Mouse (Mus musculus) heart, embryonic 10.5 days (tissue): ENCODE measurements around the gene Cox5b. TPM values are rescaled to one million over a fixed set of nuclear protein-coding genes. Genes with fewer than 3 reads are reported as not detected.

Source experiments
- DNase-seq: peaks from one replicate; pipeline ENCODE4 v3.0.0-alpha.2; 2017; ENCODE audit warnings: low spot score
- H3K27ac ChIP-seq: fragments of 300-500 bp; sonication (generic); 2 replicates; pipeline ENCODE4 v1.5.1; 2016; ENCODE audit warnings: mild to moderate bottlenecking
- H3K27me3 ChIP-seq: fragments of 300-500 bp; sonication (generic); 2 replicates; pipeline ENCODE4 v1.6.1; 2016; ENCODE audit warnings: mild to moderate bottlenecking; ENCODE audit not compliant: poor library complexity, insufficient read depth, severe bottlenecking
- H3K36me3 ChIP-seq: fragments of 300-500 bp; sonication (generic); 2 replicates; pipeline ENCODE4 v1.6.1; 2016; ENCODE audit warnings: mild to moderate bottlenecking, moderate library complexity
- H3K4me1 ChIP-seq: fragments of 300-500 bp; sonication (generic); 2 replicates; pipeline ENCODE4 v1.6.1; 2016; ENCODE audit warnings: mild to moderate bottlenecking
- H3K4me3 ChIP-seq: fragments of 300-500 bp; sonication (generic); 2 replicates; pipeline ENCODE4 v1.5.1; 2016; ENCODE audit warnings: mild to moderate bottlenecking, moderate library complexity
- H3K9me3 ChIP-seq: fragments of 300-500 bp; sonication (generic); 2 replicates; pipeline ENCODE4 v1.6.1; 2016; ENCODE audit warnings: mild to moderate bottlenecking, moderate library complexity
- WGBS: fragments of 180-500 bp; shearing (Covaris S2); methylation state at CpG from one replicate; pipeline ENCODE4 v1.1.7; 2016; 5-methylcytosine and 5-hydroxymethylcytosine counted together
- polyA plus RNA-seq: library from polyadenylated mRNA; unstranded; fragments of >200 nt; fragmentation: Nextera tagmentation; extraction: Ambion mirVana; gene quantifications from 2 replicates; pipeline ENCODE4 v1.2.1, GENCODE M21; 2016

Gene Cox5b
- polyA plus RNA-seq, result 894 and 1,099 TPM in 2 replicates

DNA sequence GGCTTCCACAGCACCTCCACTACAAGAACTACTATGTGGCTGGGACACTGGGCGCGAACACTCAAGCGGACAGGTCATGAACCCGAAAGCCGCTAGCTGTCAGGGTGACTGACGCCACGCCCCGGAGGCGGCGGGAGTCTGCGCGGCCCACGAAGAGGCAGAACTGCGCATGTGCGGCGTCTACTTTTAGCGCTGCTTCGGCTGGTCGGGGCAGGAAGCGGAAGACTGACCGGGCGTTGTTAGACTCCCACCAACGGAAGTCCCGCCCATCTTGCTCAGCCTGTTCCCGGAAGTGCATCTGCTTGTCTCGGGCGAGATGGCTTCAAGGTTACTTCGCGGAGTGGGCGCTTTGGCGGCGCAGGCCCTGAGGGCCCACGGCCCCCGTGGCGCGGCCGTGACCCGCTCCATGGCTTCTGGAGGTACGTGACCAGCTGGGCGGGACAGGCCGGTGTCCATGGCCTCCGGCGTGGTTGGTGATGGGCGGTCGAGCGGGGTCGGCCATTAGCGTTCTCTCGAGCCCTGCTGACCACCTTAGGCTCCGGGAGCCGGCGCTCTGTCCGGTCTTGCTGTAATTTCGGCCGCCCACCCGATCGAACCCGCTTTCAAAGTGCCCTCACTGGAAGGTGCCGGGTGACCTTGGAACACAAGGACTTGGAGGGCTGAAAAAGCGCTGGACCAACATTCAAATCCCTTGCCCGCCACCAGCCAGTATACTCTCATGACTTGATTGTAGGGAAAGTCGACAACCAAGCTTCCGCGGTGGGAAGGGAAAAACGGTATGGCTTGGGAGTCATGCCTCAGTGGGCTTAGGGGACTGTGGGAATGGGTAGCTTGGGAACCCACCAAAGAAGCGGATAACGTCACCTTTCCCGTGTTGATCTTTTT lies at the start of gene Cox5b:
Gene Cox5b, plus strand, starts transcription at position 179 of the 885 bp plus-strand sequence.
- H3K9me3 ChIP-seq, result no peaks in the 10 kb centered on the region
- DNase-seq, result peak; percentile 99
- peaks cover 14% of the 10 kb centered on the region; the same call in 1 of the 2 replicates for H3K4me1 ChIP-seq
- H3K27me3 ChIP-seq, result no peaks in the 10 kb centered on the region
- WGBS, result under 1% methylated on average over 68 of the region's 68 CpGs
- H3K27ac ChIP-seq, result peak within 1 kb of the TSS; percentile 94
- H3K36me3 ChIP-seq, result peaks cover 30% of the 10 kb centered on the region
- H3K4me3 ChIP-seq, result peak within 1 kb of the TSS; percentile 89

DNA sequence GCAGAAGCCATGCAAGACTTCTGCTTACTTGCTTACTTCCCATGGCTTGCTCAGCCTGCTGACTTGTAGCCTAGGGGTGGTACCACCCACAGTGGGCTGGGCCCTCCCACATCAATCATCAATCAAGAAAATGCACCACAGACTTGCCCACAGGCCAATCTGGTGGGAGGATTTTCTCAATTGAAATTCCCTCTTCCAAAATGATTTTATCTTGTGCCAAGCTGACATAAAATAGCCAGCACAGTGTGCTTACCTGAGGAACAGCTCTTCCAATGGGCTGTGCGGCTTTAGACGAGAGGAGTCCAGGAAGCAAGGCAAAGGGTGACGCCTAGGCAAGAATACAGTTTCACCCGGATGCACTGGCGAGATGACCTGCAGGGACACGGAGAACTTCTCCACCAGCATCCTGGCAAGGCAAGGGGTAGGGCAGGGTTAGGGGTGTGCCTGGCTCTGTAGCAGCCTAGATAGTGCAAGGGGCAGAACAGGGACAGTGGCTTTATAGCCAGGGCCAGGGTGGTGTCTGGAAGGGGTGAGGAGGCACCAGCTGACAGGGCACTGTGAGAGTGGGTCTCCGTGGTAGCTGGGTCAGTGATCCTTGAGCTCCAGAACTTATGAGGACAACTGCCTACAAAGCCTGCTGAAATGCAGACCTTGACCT lies 47.2 kb upstream of the Cox5b start:
- Histone ChIP-seq H3K9me3 (no peaks in the 10 kb centered on the region), H3K27ac (no peak overlapping the region), H3K27me3 (no peaks in the 10 kb centered on the region), H3K36me3 (no peaks in the 10 kb centered on the region), H3K4me1 (peaks cover 23% of the 10 kb centered on the region), H3K4me3 (no peak overlapping the region)
- no peak for DNase-seq
- WGBS, result 89% methylated on average over 7 of the region's 7 CpGs

DNA sequence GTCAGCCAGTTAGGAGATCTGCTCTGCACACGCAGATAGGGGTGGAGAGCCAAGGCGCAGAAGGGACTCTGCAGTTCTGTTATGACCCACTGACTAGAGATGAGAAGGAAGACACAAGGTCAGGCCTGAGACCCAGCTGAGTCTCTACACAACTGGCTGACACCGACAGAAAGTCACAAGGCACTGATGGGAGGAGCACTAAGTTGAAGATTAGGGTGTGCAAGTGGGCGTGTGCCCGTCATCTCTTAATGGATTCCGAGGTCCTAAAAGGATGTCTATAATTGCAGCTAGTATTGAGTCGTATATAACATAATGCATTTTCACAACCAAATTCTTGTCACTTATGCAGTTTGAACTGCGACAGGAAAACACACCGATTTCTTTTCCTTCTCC lies 46.6 kb upstream of the Cox5b start:
- Histone ChIP-seq H3K4me3 (no peak overlapping the region), H3K27me3 (no peaks in the 10 kb centered on the region), H3K9me3 (no peaks in the 10 kb centered on the region), H3K4me1 (peaks cover 23% of the 10 kb centered on the region), H3K36me3 (no peaks in the 10 kb centered on the region), H3K27ac (no peak overlapping the region)
- 85% methylated on average over 9 of the region's 9 CpGs for WGBS
- no peak for DNase-seq

- Histone ChIP-seq H3K9me3 (no peaks in the 10 kb centered on the region), H3K27ac (no peak overlapping the region), H3K36me3 (no peaks in the 10 kb centered on the region), H3K4me1 (peaks cover 18% of the 10 kb centered on the region), H3K4me3 (no peak overlapping the region), H3K27me3 (no peaks in the 10 kb centered on the region)
- WGBS, result 65% methylated on average over 3 of the region's 3 CpGs
- no peak for DNase-seq
Measured at GRCm38 (mm10) chr1:36646285-36646684, 45.0 kb upstream of the Cox5b start.

GRCm38 (mm10) chr1:36647631-36648030 lies 43.6 kb upstream of the Cox5b start:
- Histone ChIP-seq H3K27ac (peak overlapping the region; percentile 56), H3K27me3 (no peaks in the 10 kb centered on the region), H3K4me3 (no peak overlapping the region), H3K9me3 (no peaks in the 10 kb centered on the region), H3K4me1 (peaks cover 13% of the 10 kb centered on the region), H3K36me3 (no peaks in the 10 kb centered on the region)
- DNase-seq, result no peak
- WGBS, result 54% methylated on average over 5 of the region's 5 CpGs

- Histone ChIP-seq H3K36me3 (no peaks in the 10 kb centered on the region), H3K27me3 (no peaks in the 10 kb centered on the region), H3K4me3 (no peak overlapping the region), H3K27ac (no peak overlapping the region), H3K4me1 (peaks cover 14% of the 10 kb centered on the region), H3K9me3 (no peaks in the 10 kb centered on the region)
- DNase-seq, result no peak
- 84% methylated on average over 5 of the region's 5 CpGs for WGBS
Measured at GRCm38 (mm10) chr1:36655039-36655438, 36.2 kb upstream of the Cox5b start.

- no peak overlapping the region for H3K27ac ChIP-seq
- no peaks in the 10 kb centered on the region for H3K36me3 ChIP-seq
- H3K4me3 ChIP-seq, result no peak overlapping the region
- WGBS, result 72% methylated on average over 3 of the region's 3 CpGs
- no peak for DNase-seq
- no peaks in the 10 kb centered on the region for H3K27me3 ChIP-seq
- no peaks in the 10 kb centered on the region for H3K9me3 ChIP-seq
- peaks cover 14% of the 10 kb centered on the region for H3K4me1 ChIP-seq
Measured at GRCm38 (mm10) chr1:36656233-36656632, 35.0 kb upstream of the Cox5b start.

DNA sequence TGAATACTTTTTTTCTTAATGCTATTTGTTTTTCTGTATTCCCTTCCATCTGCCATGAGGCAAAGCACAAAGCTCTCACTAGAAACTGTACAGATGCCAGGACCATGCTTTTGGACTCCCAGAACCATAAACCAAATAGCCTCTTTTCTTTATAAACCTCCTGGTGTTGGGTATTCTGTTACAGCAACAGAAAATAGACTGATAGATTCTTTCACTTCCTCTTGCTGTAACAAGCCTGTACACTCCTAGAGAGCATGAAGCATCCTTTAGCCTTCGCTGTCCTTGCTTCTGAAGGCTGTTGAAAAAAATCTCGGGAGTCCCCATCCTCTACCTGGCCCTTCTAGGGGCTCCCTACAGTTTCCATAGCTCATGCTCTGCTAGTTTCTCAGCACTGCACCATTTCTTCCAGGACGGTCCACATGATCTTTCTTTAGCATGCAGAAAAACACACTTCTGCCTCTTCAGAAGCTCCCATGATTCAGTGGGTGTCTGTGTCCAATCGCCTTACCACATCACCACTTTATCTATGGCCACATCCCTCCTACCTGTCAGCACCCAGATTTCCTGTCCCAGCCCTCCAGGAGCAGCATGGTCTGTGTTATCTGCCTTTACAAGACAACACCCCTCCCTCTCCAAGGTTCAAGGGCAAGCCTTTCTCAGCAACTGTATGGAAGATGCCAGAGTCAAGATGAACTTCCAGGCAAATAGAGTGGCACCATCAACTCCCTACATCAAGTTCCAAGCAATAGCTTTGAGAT lies 33.4 kb upstream of the Cox5b start:
- DNase-seq, result no peak
- Histone ChIP-seq H3K27ac (no peak overlapping the region), H3K9me3 (no peaks in the 10 kb centered on the region), H3K27me3 (no peaks in the 10 kb centered on the region), H3K36me3 (no peaks in the 10 kb centered on the region), H3K4me1 (peaks cover 14% of the 10 kb centered on the region), H3K4me3 (no peak overlapping the region)
- WGBS, result 52% methylated on average over 4 of the region's 4 CpGs

- 76% methylated on average over 7 of the region's 7 CpGs for WGBS
- Histone ChIP-seq H3K27me3 (no peaks in the 10 kb centered on the region), H3K36me3 (no peaks in the 10 kb centered on the region), H3K4me3 (no peak overlapping the region), H3K9me3 (no peaks in the 10 kb centered on the region), H3K4me1 (peaks cover 14% of the 10 kb centered on the region), H3K27ac (no peak overlapping the region)
- DNase-seq, result no peak
Measured at GRCm38 (mm10) chr1:36658621-36659399, 32.4 kb upstream of the Cox5b start.

DNA sequence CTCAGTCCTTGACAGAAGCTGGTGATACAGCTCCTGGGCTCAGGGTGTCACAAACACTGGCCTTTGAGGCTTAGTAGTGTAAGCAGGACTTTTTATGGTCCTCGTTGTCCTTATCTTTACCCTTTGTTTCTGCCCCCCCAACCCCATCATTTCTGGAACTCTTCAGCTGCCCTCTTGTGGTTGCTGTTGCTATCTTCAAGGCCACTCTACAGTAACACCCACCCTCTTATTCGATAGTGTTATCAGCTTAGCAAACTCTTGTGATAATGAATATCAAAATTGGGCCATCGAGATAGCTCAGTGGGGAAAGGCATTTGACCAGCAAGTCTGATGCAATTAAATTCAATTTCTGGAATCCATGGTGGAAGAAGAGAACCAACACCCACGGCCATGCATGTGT lies 26.8 kb upstream of the Cox5b start:
- DNase-seq, result no peak

DNA sequence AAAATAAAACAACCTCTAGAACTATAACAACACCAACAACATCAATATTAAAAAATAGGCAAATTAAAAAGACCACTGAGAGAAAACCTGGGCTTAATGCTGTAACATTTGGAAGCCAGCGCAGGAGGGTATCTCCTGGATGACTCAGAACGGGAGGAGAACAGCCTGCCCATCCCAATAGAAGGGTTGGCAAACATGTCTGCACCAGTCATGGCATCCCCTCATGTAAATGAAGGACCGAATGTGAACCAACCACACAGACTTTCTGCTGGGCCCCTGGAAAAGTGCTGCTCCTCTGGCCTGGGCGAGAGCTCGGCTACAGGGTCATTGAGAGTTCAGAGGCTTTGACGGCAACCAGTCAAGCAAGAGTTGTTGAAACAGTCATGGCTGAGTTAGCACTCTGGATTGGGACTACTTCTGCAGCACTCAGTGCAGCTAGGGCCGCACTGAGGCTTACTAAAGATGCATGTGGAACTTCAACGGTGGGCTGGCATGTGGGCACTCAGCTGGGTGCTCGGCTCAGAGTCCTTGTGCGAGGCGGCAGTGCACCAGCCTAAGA lies 26.0 kb upstream of the Cox5b start:
- Histone ChIP-seq H3K27me3 (no peaks in the 10 kb centered on the region), H3K4me3 (no peak overlapping the region), H3K9me3 (no peaks in the 10 kb centered on the region), H3K36me3 (no peaks in the 10 kb centered on the region), H3K4me1 (peaks cover 15% of the 10 kb centered on the region), H3K27ac (0 out of 2 replicates have a peak overlapping the region, but pooled peaks have one; percentile 49)
- WGBS, result 68% methylated on average over 11 of the region's 11 CpGs
- no peak for DNase-seq

More for the DNA sequence above, 26.8 kb upstream of the Cox5b start:
- H3K4me1 ChIP-seq, result peaks cover 13% of the 10 kb centered on the region
- H3K27ac ChIP-seq, result no peak overlapping the region
- no peaks in the 10 kb centered on the region for H3K36me3 ChIP-seq
- H3K9me3 ChIP-seq, result no peaks in the 10 kb centered on the region
- H3K27me3 ChIP-seq, result no peaks in the 10 kb centered on the region
- no peak overlapping the region for H3K4me3 ChIP-seq
- 48% methylated on average over 4 of the region's 4 CpGs for WGBS

DNA sequence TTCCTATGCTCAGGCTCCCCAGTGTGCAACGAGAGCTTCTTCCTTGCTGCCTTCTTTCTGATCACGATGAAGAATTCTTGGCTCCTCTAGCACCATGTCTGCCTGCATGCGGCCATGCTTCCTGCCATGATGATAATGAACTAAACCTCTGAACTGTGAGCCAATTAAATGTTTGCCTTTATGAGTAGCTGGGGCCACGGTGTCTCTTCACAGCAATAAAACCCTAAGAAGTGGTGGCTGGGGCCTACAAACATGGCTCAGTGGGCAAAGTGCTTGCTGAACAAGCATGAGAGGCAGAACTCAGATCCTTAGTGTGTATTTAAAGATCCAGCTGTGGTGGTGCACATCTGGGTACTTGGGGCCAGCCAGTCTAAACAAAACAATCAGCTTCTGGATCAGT lies 25.3 kb upstream of the Cox5b start:
- DNase-seq, result no peak
- Histone ChIP-seq H3K27ac (no peak overlapping the region), H3K9me3 (no peaks in the 10 kb centered on the region), H3K4me1 (peaks cover 19% of the 10 kb centered on the region), H3K36me3 (no peaks in the 10 kb centered on the region), H3K27me3 (no peaks in the 10 kb centered on the region), H3K4me3 (no peak overlapping the region)
- 77% methylated on average over 4 of the region's 4 CpGs for WGBS
